Mouse (Mus musculus) gastrocnemius, postnatal 36 days (tissue): ENCODE data around the gene A4galt. TPM values are rescaled to one million over a fixed set of nuclear protein-coding genes. Genes with fewer than 3 reads are reported as not detected.

Experiments used
- total RNA-seq, 2 experiments: library from RNA; stranded (reverse); gene quantifications; 2 replicates each; pipeline ENCODE4 v1.2.3; 2021

A4galt gene
- total RNA-seq, 2 experiments from 2014 or later: 2.4 to 3.5 TPM

Other genes with a start within 250 kb of the A4galt start
- 1 to 10 TPM in 1 of 2 experiments, under 1 TPM in 1; 0.28 to 1.0 TPM for gene Nfam1, start 218.5 kb downstream of the A4galt start, total RNA-seq
- 10 to 100 TPM; 25.8 to 27.5 TPM for gene Serhl, start 162.3 kb downstream of the A4galt start, total RNA-seq
- gene Rrp7a, start 129.0 kb downstream of the A4galt start, total RNA-seq: 10 to 100 TPM; 33.6 to 40.4 TPM
- gene Poldip3, start 102.4 kb downstream of the A4galt start, total RNA-seq: 10 to 100 TPM; 14.1 to 16.9 TPM
- gene Cyb5r3, start 79.2 kb downstream of the A4galt start, total RNA-seq: 10 to 100 TPM; 41.8 to 54.2 TPM
- 1 to 10 TPM; 5.7 to 6.1 TPM for gene Arfgap3, start 98.5 kb upstream of the A4galt start, total RNA-seq
- 10 to 100 TPM; 41.4 to 50.5 TPM for gene Pacsin2, start 212.8 kb upstream of the A4galt start, total RNA-seq